24 mouse cellular contexts compared by ENCODE assay signal in genomic region chr14:10880749-10881148, GRCm38 (mm10).
DNase-seq lines count a peak whose midpoint lies in the region; ATAC-seq lines count a peak whose summit lies in the region.
"Had no signal": no experiment of that assay in that cellular context is flagged by ENCODE, and none has a peak within 500 bp of the region (broad histone marks: within the 10 kb centered on the region; RNA-seq: fewer than 3 reads in every experiment).

No protein-coding gene starts in this region.

- no peaks in the 10 kb centered on the region for H3K27me3 ChIP-seq in midbrain, embryonic 11.5 days (ENCODE audit: control insufficient read depth, insufficient read depth, low read length)
- H3K27me3 ChIP-seq in midbrain, embryonic 15.5 days (replicated peaks) = no peaks in the 10 kb centered on the region
- H3K27me3 ChIP-seq: embryonic facial prominence, embryonic 13.5 days; embryonic facial prominence, embryonic 15.5 days; forebrain, embryonic 12.5 days had no signal

- H3K9me3 ChIP-seq in midbrain, embryonic 11.5 days (ENCODE audit: control insufficient read depth, low read length) = no peaks in the 10 kb centered on the region
- no peaks in the 10 kb centered on the region for H3K9me3 ChIP-seq in midbrain, embryonic 15.5 days
- H3K9me3 ChIP-seq: embryonic facial prominence, embryonic 13.5 days; embryonic facial prominence, embryonic 15.5 days; forebrain, embryonic 10.5 days; forebrain, embryonic 12.5 days; G1E had no signal

- intact Hi-C loops in left cerebral cortex, postnatal 14 days (cut with DNase I) = no loop called here

- no peak overlapping the region for H3K4me3 ChIP-seq in midbrain, embryonic 11.5 days (ENCODE audit: low read depth, low read length)
- no peak overlapping the region for H3K4me3 ChIP-seq in midbrain, embryonic 15.5 days
- H3K4me3 ChIP-seq: embryonic facial prominence, embryonic 13.5 days; embryonic facial prominence, embryonic 15.5 days; erythroblast, embryonic 14.5 days; forebrain, embryonic 10.5 days; forebrain, embryonic 12.5 days had no signal

- no peak overlapping the region for H3K9ac ChIP-seq in midbrain, embryonic 11.5 days (ENCODE audit: low read length)
- no peak overlapping the region for H3K9ac ChIP-seq in midbrain, embryonic 15.5 days
- H3K9ac ChIP-seq: embryonic facial prominence, embryonic 13.5 days; embryonic facial prominence, embryonic 15.5 days; forebrain, embryonic 12.5 days had no signal

- no peak overlapping the region for H3K4me2 ChIP-seq in midbrain, embryonic 11.5 days
- H3K4me2 ChIP-seq in midbrain, embryonic 15.5 days = no peak overlapping the region
- H3K4me2 ChIP-seq: embryonic facial prominence, embryonic 13.5 days; embryonic facial prominence, embryonic 15.5 days; forebrain, embryonic 12.5 days had no signal

- no peak for ATAC-seq in midbrain, embryonic 11.5 days (ENCODE audit: low FRiP score)
- ATAC-seq in midbrain, embryonic 15.5 days (replicated peaks) = no peak
- ATAC-seq in granulocyte monocyte progenitor cell, adult 5-6 weeks (replicated peaks; ENCODE audit: poor library complexity, severe bottlenecking) = peak; percentile 82
- ATAC-seq in megakaryocyte progenitor cell, adult 5-6 weeks (replicated peaks; ENCODE audit: poor library complexity) = peak; percentile 73
- ATAC-seq: forebrain, embryonic 14.5 days; forebrain, embryonic 16.5 days had no signal

- 77% methylated on average over 2 of the region's 2 CpGs for WGBS in midbrain, embryonic 11.5 days
- WGBS in midbrain, embryonic 15.5 days = 84% methylated on average over 2 of the region's 2 CpGs

- H3K27ac ChIP-seq in midbrain, embryonic 11.5 days (ENCODE audit: low read depth, low read length) = no peak overlapping the region
- no peak overlapping the region for H3K27ac ChIP-seq in midbrain, embryonic 15.5 days
- H3K27ac ChIP-seq: embryonic facial prominence, embryonic 13.5 days; embryonic facial prominence, embryonic 15.5 days; forebrain, embryonic 10.5 days; forebrain, embryonic 12.5 days had no signal

- no peaks in the 10 kb centered on the region for H3K36me3 ChIP-seq in midbrain, embryonic 11.5 days (ENCODE audit: control insufficient read depth, insufficient read depth, low read length)
- no peaks in the 10 kb centered on the region for H3K36me3 ChIP-seq in midbrain, embryonic 15.5 days (replicated peaks)
- H3K36me3 ChIP-seq: embryonic facial prominence, embryonic 13.5 days; embryonic facial prominence, embryonic 15.5 days; forebrain, embryonic 10.5 days; forebrain, embryonic 12.5 days; G1E had no signal

- peak; percentile 60 for DNase-seq in midbrain, embryonic 11.5 days (ENCODE audit: low spot score, missing footprints)
- peak; percentile 82 for DNase-seq in Muller cell, postnatal 12 days (ENCODE audit: inconsistent ontology term)
- DNase-seq in left cerebral cortex, postnatal 14 days (ENCODE audit: low spot score in 2 of 2) = no peak
- DNase-seq in cerebellum, postnatal 36 days = no peak
- no peak for DNase-seq in layer of hippocampus, adult 18-20 months (ENCODE audit: low spot score in 2 of 2)
- DNase-seq: adrenal gland, adult 2 months; adrenal gland, postnatal 10 days; adrenal gland, postnatal 25 days; cerebellum, adult 11-12 months; cerebellum, adult 2 months; cerebellum, adult 9-11 months; cerebellum, postnatal 14 days; embryo, embryonic 11 days had no signal

- H3K4me1 ChIP-seq in midbrain, embryonic 11.5 days (ENCODE audit: control insufficient read depth, insufficient read depth, low read length) = no peaks in the 10 kb centered on the region
- H3K4me1 ChIP-seq in midbrain, embryonic 15.5 days = no peaks in the 10 kb centered on the region
- H3K4me1 ChIP-seq: embryonic facial prominence, embryonic 13.5 days; embryonic facial prominence, embryonic 15.5 days; forebrain, embryonic 10.5 days; forebrain, embryonic 12.5 days had no signal

Comparison
In these comparisons a context has a peak if more than half of its experiments do, and no peak if none do; other contexts are left out.
1. ATAC-seq: peak in granulocyte monocyte progenitor cell, adult 5-6 weeks (single experiment) and megakaryocyte progenitor cell, adult 5-6 weeks (single experiment); none in midbrain, embryonic 11.5 days (single experiment) and midbrain, embryonic 15.5 days (single experiment).
2. DNase-seq: peak in midbrain, embryonic 11.5 days (single experiment) and Muller cell, postnatal 12 days (single experiment); none in left cerebral cortex, postnatal 14 days (0 of 2), cerebellum, postnatal 36 days (0 of 2) and layer of hippocampus, adult 18-20 months (0 of 2).